Mouse (Mus musculus) myocyte (in vitro differentiated cells): ENCODE data around the gene Mindy4.

Source experiments
- E2F4 ChIP-seq: IDR thresholded peaks from one replicate; pipeline ENCODE4 v1.6.1; 2011; ENCODE audit warnings: mild to moderate bottlenecking, control low read depth, moderate library complexity; ENCODE audit not compliant: insufficient read depth
- POLR2A ChIP-seq: IDR thresholded peaks from one replicate; pipeline ENCODE4 v1.6.1; 2011; ENCODE audit warnings: low read depth, mild to moderate bottlenecking, control low read depth, moderate library complexity; ENCODE audit not compliant: insufficient read length
- POLR2AphosphoS2 ChIP-seq: IDR thresholded peaks from one replicate; pipeline ENCODE4 v1.6.1; 2011; ENCODE audit warnings: low read depth, control low read depth; ENCODE audit not compliant: insufficient read length
- TCF12 ChIP-seq: IDR thresholded peaks from one replicate; pipeline ENCODE4 v1.6.1; 2011; ENCODE audit warnings: mild to moderate bottlenecking, control low read depth; ENCODE audit not compliant: poor library complexity, insufficient read depth, severe bottlenecking
- TCF3 ChIP-seq: IDR thresholded peaks from one replicate; pipeline ENCODE4 v1.6.1; 2011; ENCODE audit warnings: low read depth, control low read depth; ENCODE audit not compliant: insufficient read length
- USF1 ChIP-seq: IDR thresholded peaks from one replicate; pipeline ENCODE4 v1.6.1; 2011; ENCODE audit warnings: low read depth, mild to moderate bottlenecking, control low read depth, moderate library complexity

DNA sequence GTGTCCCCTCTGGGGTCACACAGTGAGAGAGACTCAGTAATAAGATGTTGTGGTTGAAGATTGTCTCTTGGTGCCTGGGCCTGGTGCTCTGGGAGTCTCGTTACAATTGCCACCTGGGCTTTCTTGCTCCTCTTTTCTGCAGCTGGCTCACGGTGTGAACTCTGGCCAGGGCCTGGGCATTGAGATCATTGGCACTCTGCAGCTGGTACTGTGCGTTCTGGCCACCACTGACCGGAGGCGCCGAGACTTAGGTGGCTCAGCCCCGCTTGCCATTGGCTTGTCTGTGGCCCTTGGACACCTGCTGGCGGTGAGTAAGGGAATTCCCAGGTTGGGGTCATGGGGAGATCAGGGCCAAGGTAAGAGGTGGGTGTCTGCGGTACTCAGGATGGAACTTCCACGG, 142.1 kb downstream of the Mindy4 start:
- TF ChIP-seq POLR2A (no peak), POLR2AphosphoS2 (no peak), TCF12 (no peak), USF1 (no peak), TCF3 (no peak), E2F4 (no peak)
